In the genomic region with DNA sequence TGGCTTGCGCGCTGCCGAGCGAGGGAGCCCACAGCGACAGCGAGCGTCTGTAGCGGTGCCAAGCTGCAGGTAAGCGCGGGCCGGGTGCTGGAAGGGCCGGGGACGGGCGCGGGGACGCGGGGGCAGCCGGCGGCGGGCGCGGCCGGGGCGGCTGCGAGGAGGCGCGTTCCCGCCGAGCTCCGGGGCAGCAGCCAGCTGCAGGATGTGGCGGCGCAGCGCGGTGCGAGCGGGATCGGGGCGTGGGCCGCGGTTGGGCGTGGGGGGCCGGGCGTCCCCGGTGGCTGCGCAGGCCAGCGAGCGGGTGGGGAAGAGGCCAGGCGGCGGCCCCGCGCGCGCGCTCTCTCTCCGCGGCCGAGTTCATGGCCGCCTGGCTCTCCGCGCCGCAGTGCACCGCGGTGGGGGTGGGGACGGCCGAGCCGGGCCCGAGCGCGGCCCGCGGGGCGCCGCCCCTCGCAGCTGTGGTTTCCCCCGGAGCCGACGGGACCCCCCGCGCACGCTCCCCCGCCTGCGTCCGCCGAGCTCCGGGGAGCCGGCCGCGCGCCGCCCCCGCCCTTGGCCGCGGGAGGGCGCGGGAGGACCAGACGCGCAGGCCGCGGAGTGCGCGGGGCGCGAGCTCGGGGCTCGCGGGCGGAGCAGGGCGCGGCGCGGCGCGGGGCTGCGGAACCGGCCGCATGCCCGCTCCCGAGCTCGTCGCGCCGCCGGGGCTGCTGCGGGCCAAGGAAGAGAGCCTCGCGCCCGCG, we compare ENCODE assay signal across 8 mouse cellular contexts. TPM values are rescaled to one million over a fixed set of nuclear protein-coding genes. Genes with fewer than 3 reads are reported as not detected.
DNase-seq lines count a peak whose midpoint lies in the region; ATAC-seq lines count a peak whose summit lies in the region.

No protein-coding gene starts in this region.

- no peaks in the 10 kb centered on the region for H3K9me3 ChIP-seq in hindbrain, embryonic 10.5 days
- H3K9me3 ChIP-seq in lung, embryonic 15.5 days: no peaks in the 10 kb centered on the region

- no peaks in the 10 kb centered on the region for H3K27me3 ChIP-seq in hindbrain, embryonic 10.5 days (ENCODE audit: insufficient read depth, poor library complexity, severe bottlenecking)
- H3K27me3 ChIP-seq in lung, embryonic 15.5 days: no peaks in the 10 kb centered on the region

- peak overlapping the region; percentile 87 for H3K4me3 ChIP-seq in hindbrain, embryonic 10.5 days
- peak overlapping the region; percentile 93 for H3K4me3 ChIP-seq in lung, embryonic 15.5 days

- WGBS in hindbrain, embryonic 10.5 days: under 1% methylated on average over 126 of the region's 128 CpGs
- under 1% methylated on average over 112 of the region's 128 CpGs for WGBS in lung, embryonic 15.5 days

- peaks cover 22% of the 10 kb centered on the region for H3K4me1 ChIP-seq in hindbrain, embryonic 10.5 days (replicated peaks)
- H3K4me1 ChIP-seq in lung, embryonic 15.5 days: peaks cover 12% of the 10 kb centered on the region

- H3K9ac ChIP-seq in lung, embryonic 15.5 days: peak overlapping the region; percentile 94

- peak overlapping the region; percentile 89 for H3K4me2 ChIP-seq in lung, embryonic 15.5 days

- peaks cover 26% of the 10 kb centered on the region for H3K36me3 ChIP-seq in hindbrain, embryonic 10.5 days
- H3K36me3 ChIP-seq in lung, embryonic 15.5 days: peaks cover 23% of the 10 kb centered on the region

- peak overlapping the region; percentile 99 for H3K27ac ChIP-seq in hindbrain, embryonic 10.5 days
- peak overlapping the region; percentile 100 for H3K27ac ChIP-seq in lung, embryonic 15.5 days

- ATAC-seq in lung, embryonic 15.5 days (ENCODE audit: borderline replicate concordance, extremely low read depth, low FRiP score, low TSS enrichment): peak; percentile 77

- peak; percentile 86 for DNase-seq in MN1 (ENCODE audit: low spot score)
- DNase-seq in cerebellum, adult 8-10 months: peak; percentile 78
- DNase-seq in forelimb bud, embryonic 11.5 days (ENCODE audit: low read depth, low spot score): peak; percentile 48
- peak; percentile 73 for DNase-seq in hindbrain, embryonic 10.5 days (ENCODE audit: low spot score)
- DNase-seq in layer of hippocampus, adult 9-11 months: peak; percentile 73
- peak; percentile 65 for DNase-seq in ovary, adult 18-20 months (ENCODE audit: low spot score)
- peak; percentile 74 to 75 for DNase-seq in thymus, adult 18-20 months

RNA-seq across cellular contexts. Expression of a gene that starts 0.5 kb away (rescaled TPM):
- 25.9 and 28.9 TPM in 2 replicates for polyA plus RNA-seq in hindbrain, embryonic 10.5 days (2016; fragmentation: Nextera tagmentation; extraction: Ambion mirVana)
- polyA plus RNA-seq in lung, embryonic 15.5 days (2015; fragmentation: Nextera tagmentation; extraction: Ambion mirVana): 25.2 and 25.4 TPM in 2 replicates

RNA-seq across cellular contexts. Expression of a gene that starts 55.8 kb away (rescaled TPM):
- polyA plus RNA-seq in hindbrain, embryonic 10.5 days (2016; fragmentation: Nextera tagmentation; extraction: Ambion mirVana): 0.08 TPM in 1 of 2 replicates, not detected in the other
- not detected in 2 replicates for polyA plus RNA-seq in lung, embryonic 15.5 days (2015; fragmentation: Nextera tagmentation; extraction: Ambion mirVana)

Comparison
In these comparisons a context has a peak if more than half of its experiments do, and no peak if none do; other contexts are left out.
1. Peak in every context shown above with its lines: DNase-seq, ATAC-seq, H3K4me3 ChIP-seq and H3K27ac ChIP-seq.